9 mouse cellular contexts compared by ENCODE assay signal in genomic region chr8:94999004-94999403, GRCm38 (mm10). TPM values are rescaled to one million over a fixed set of nuclear protein-coding genes. Genes with fewer than 3 reads are reported as not detected.
DNase-seq lines count a peak whose midpoint lies in the region; ATAC-seq and TF ChIP-seq lines count a peak whose summit lies in the region.
"Had no signal": no experiment of that assay in that cellular context is flagged by ENCODE, and none has a peak within 500 bp of the region (broad histone marks: within the 10 kb centered on the region; RNA-seq: fewer than 3 reads in every experiment).

No protein-coding gene starts in this region.

- H3K9me3 ChIP-seq in forebrain, embryonic 15.5 days = no peaks in the 10 kb centered on the region
- no peaks in the 10 kb centered on the region for H3K9me3 ChIP-seq in hindbrain, postnatal 0 days (ENCODE audit: low read length)
- no peaks in the 10 kb centered on the region for H3K9me3 ChIP-seq in midbrain, embryonic 11.5 days (ENCODE audit: control insufficient read depth, low read length)

- H3K36me3 ChIP-seq in forebrain, embryonic 15.5 days = peaks cover 14% of the 10 kb centered on the region
- H3K36me3 ChIP-seq in hindbrain, postnatal 0 days (ENCODE audit: insufficient read depth, low read length) = peaks cover 9% of the 10 kb centered on the region
- peaks cover 13% of the 10 kb centered on the region for H3K36me3 ChIP-seq in midbrain, embryonic 11.5 days (ENCODE audit: control insufficient read depth, insufficient read depth, low read length)

- H3K4me1 ChIP-seq in forebrain, embryonic 15.5 days = peaks cover 70% of the 10 kb centered on the region
- H3K4me1 ChIP-seq in hindbrain, postnatal 0 days (ENCODE audit: insufficient read depth, low read length) = peaks cover 64% of the 10 kb centered on the region
- H3K4me1 ChIP-seq in midbrain, embryonic 11.5 days (ENCODE audit: control insufficient read depth, insufficient read depth, low read length) = peaks cover 58% of the 10 kb centered on the region

- WGBS in forebrain, embryonic 15.5 days = 27% methylated on average over 6 of the region's 6 CpGs
- WGBS in hindbrain, postnatal 0 days = 16% methylated on average over 6 of the region's 6 CpGs
- 47% methylated on average over 6 of the region's 6 CpGs for WGBS in midbrain, embryonic 11.5 days

- peak overlapping the region; percentile 57 for H3K4me3 ChIP-seq in forebrain, embryonic 15.5 days
- 0 out of 2 replicates have a peak overlapping the region, but pooled peaks have one; percentile 39 for H3K4me3 ChIP-seq in hindbrain, postnatal 0 days (ENCODE audit: low read length)
- 0 out of 2 replicates have a peak overlapping the region, but pooled peaks have one; percentile 3 for H3K4me3 ChIP-seq in midbrain, embryonic 11.5 days (ENCODE audit: low read depth, low read length)
- H3K4me3 ChIP-seq: myocyte had no signal

- no peak for TF ChIP-seq CTCF in hindbrain, postnatal 0 days (IDR thresholded peaks at IDR 0.05; ENCODE audit: low read depth)

- H3K9ac ChIP-seq in forebrain, embryonic 15.5 days (replicated peaks) = peak overlapping the region; percentile 84
- peak overlapping the region; percentile 62 for H3K9ac ChIP-seq in hindbrain, postnatal 0 days (replicated peaks; ENCODE audit: low read length)
- H3K9ac ChIP-seq in midbrain, embryonic 11.5 days (ENCODE audit: low read length) = peak overlapping the region; percentile 21; the same call in 1 of the 2 replicates

- no peak for ATAC-seq in forebrain, embryonic 15.5 days (replicated peaks)
- no peak for ATAC-seq in hindbrain, postnatal 0 days
- ATAC-seq in midbrain, embryonic 11.5 days (ENCODE audit: low FRiP score) = no peak
- no peak for ATAC-seq in erythroid progenitor cell, adult 5-6 weeks (replicated peaks; ENCODE audit: low FRiP score, poor library complexity, severe bottlenecking)

- H3K27ac ChIP-seq in forebrain, embryonic 15.5 days (replicated peaks) = peak overlapping the region; percentile 96
- H3K27ac ChIP-seq in hindbrain, postnatal 0 days = peak overlapping the region; percentile 95
- H3K27ac ChIP-seq in midbrain, embryonic 11.5 days (ENCODE audit: low read depth, low read length) = 0 out of 2 replicates have a peak overlapping the region, but pooled peaks have one; percentile 7

- H3K27me3 ChIP-seq in forebrain, embryonic 15.5 days = no peaks in the 10 kb centered on the region
- H3K27me3 ChIP-seq in hindbrain, postnatal 0 days (ENCODE audit: insufficient read depth, low read length) = no peaks in the 10 kb centered on the region
- H3K27me3 ChIP-seq in midbrain, embryonic 11.5 days (ENCODE audit: control insufficient read depth, insufficient read depth, low read length) = no peaks in the 10 kb centered on the region

- H3K4me2 ChIP-seq in forebrain, embryonic 15.5 days (replicated peaks) = peak overlapping the region; percentile 67
- peak overlapping the region; percentile 68 for H3K4me2 ChIP-seq in hindbrain, postnatal 0 days (ENCODE audit: low read depth, low read length)
- peak overlapping the region; percentile 97 for H3K4me2 ChIP-seq in midbrain, embryonic 11.5 days

- DNase-seq in adrenal gland, adult (ENCODE audit: inconsistent age in 2 of 2, low spot score in 1 of 2) = peak; percentile 50 to 62
- no peak for DNase-seq in adrenal gland, postnatal 10 days
- no peak for DNase-seq in hindbrain, postnatal 0 days (ENCODE audit: low spot score)
- no peak for DNase-seq in midbrain, embryonic 11.5 days (ENCODE audit: low spot score, missing footprints)
- no peak for DNase-seq in frontal cortex, adult 2 months (ENCODE audit: extremely low spot score in 1 of 2, low spot score in 1 of 2)
- DNase-seq in thymus, postnatal 10 days (ENCODE audit: low spot score in 2 of 2) = no peak

RNA-seq across cellular contexts. Expression of gene Adgrg3, which starts 18.5 kb away (rescaled TPM):
- total RNA-seq in adrenal gland, postnatal 10 days (2021) = 1 to 10 TPM; 4.0 to 4.5 TPM
- 1.0 and 1.2 TPM in 2 replicates for polyA plus RNA-seq in forebrain, embryonic 15.5 days (2015; fragmentation: Nextera tagmentation; extraction: Ambion mirVana)
- 1.3 TPM in 2 replicates for total RNA-seq in hindbrain, postnatal 0 days (2014; rRNA removed)
- 0.52 and 0.54 TPM in 2 replicates for polyA plus RNA-seq in hindbrain, postnatal 0 days (2015; fragmentation: Nextera tagmentation; extraction: Ambion mirVana)
- polyA plus RNA-seq in midbrain, embryonic 11.5 days (2014; fragmentation: Nextera tagmentation; extraction: Ambion mirVana) = 2.6 and 2.8 TPM in 2 replicates
- polyA plus RNA-seq in frontal cortex, adult 2 months (2012; rRNA removed) = 0.54 and 0.59 TPM in 2 replicates
- 10.1 and 12.2 TPM in 2 replicates for total RNA-seq in erythroid progenitor cell, adult 5-6 weeks (2015; ENCODE audit: low replicate concordance)
- total RNA-seq in erythroid progenitor cell, adult 5-6 weeks (2017; ENCODE audit: low replicate concordance) = 3.5 and 10.3 TPM in 2 replicates

RNA-seq across cellular contexts. Expression of gene Adgrg1, which starts 24.5 kb away (rescaled TPM):
- total RNA-seq in adrenal gland, postnatal 10 days (2021) = 10 to 100 TPM; 35.9 to 48.9 TPM
- polyA plus RNA-seq in forebrain, embryonic 15.5 days (2015; fragmentation: Nextera tagmentation; extraction: Ambion mirVana) = 135 and 140 TPM in 2 replicates
- 236 and 284 TPM in 2 replicates for total RNA-seq in hindbrain, postnatal 0 days (2014; rRNA removed)
- 105 TPM in 2 replicates for polyA plus RNA-seq in hindbrain, postnatal 0 days (2015; fragmentation: Nextera tagmentation; extraction: Ambion mirVana)
- 153 and 157 TPM in 2 replicates for polyA plus RNA-seq in midbrain, embryonic 11.5 days (2014; fragmentation: Nextera tagmentation; extraction: Ambion mirVana)
- polyA plus RNA-seq in frontal cortex, adult 2 months (2012; rRNA removed) = 127 and 147 TPM in 2 replicates
- total RNA-seq in erythroid progenitor cell, adult 5-6 weeks (2015; ENCODE audit: low replicate concordance) = 29.3 and 55.9 TPM in 2 replicates
- total RNA-seq in erythroid progenitor cell, adult 5-6 weeks (2017; ENCODE audit: low replicate concordance) = 12.4 and 14.4 TPM in 2 replicates

RNA-seq across cellular contexts. Expression of gene Drc7, which starts 55.9 kb away (rescaled TPM):
- total RNA-seq in adrenal gland, postnatal 10 days (2021) = not detected
- polyA plus RNA-seq in forebrain, embryonic 15.5 days (2015; fragmentation: Nextera tagmentation; extraction: Ambion mirVana) = 0.96 and 1.4 TPM in 2 replicates
- total RNA-seq in hindbrain, postnatal 0 days (2014; rRNA removed) = 2.9 and 3.6 TPM in 2 replicates
- 3.0 and 3.3 TPM in 2 replicates for polyA plus RNA-seq in hindbrain, postnatal 0 days (2015; fragmentation: Nextera tagmentation; extraction: Ambion mirVana)
- polyA plus RNA-seq in midbrain, embryonic 11.5 days (2014; fragmentation: Nextera tagmentation; extraction: Ambion mirVana) = 0.14 TPM in 1 of 2 replicates, not detected in the other
- polyA plus RNA-seq in frontal cortex, adult 2 months (2012; rRNA removed) = 0.80 and 1.2 TPM in 2 replicates
- not detected in 2 replicates for total RNA-seq in erythroid progenitor cell, adult 5-6 weeks (2015; ENCODE audit: low replicate concordance)
- total RNA-seq in erythroid progenitor cell, adult 5-6 weeks (2017; ENCODE audit: low replicate concordance) = 2.4 and 7.9 TPM in 2 replicates

Comparison
In these comparisons a context has a peak if more than half of its experiments do, and no peak if none do; other contexts are left out.
1. DNase-seq: peak in adrenal gland, adult (2 of 2); none in adrenal gland, postnatal 10 days (single experiment), hindbrain, postnatal 0 days (single experiment), midbrain, embryonic 11.5 days (single experiment), frontal cortex, adult 2 months (0 of 2) and thymus, postnatal 10 days (0 of 2).
2. H3K27ac ChIP-seq: peak in every context shown above with its lines; median percentile 96 in forebrain, embryonic 15.5 days; 95 in hindbrain, postnatal 0 days; 7 in midbrain, embryonic 11.5 days.
3. H3K4me3 ChIP-seq: peak in every context shown above with its lines; median percentile 57 in forebrain, embryonic 15.5 days; 39 in hindbrain, postnatal 0 days; 3 in midbrain, embryonic 11.5 days.
4. H3K9ac ChIP-seq: peak in every context shown above with its lines; median percentile 84 in forebrain, embryonic 15.5 days; 62 in hindbrain, postnatal 0 days; 21 in midbrain, embryonic 11.5 days.
5. Peak in every context shown above with its lines, with median percentiles within 50 percentile points of each other: H3K4me2 ChIP-seq.